Mouse (Mus musculus): ENCODE results near the gene 1700007K13Rik.

DNA sequence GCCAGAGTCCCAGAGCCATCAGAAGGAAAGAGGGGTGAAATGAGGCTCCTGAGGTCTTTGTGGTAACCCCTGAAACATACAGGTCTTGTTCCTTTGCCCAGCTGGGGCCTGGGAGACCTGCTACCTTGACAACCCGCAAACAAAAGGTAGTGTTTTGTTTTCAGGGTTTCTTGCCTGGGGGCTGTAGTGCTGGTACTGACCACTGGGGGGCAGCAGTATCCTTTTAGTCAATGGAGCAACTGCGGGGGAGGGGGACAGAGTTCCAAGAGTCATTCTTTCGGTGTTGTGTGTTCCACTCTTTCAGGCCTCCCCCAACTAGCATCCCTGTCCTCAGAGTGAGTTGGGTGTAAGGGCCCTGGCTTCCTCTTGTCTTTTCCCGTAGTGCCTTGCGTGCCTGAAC lies 48.4 kb upstream of the 1700007K13Rik start:
- no peak for TF ChIP-seq GATA1 (IDR thresholded peaks at IDR 0.05; ENCODE audit: borderline replicate concordance, low read length)
- no peak for TF ChIP-seq FLI1 (IDR thresholded peaks at IDR 0.05; ENCODE audit: low read length)
